Mouse (Mus musculus) right cerebral cortex, postnatal 36 days (tissue): Measurements from ENCODE around the gene Osbpl8.

Source experiments
- DNase-seq, 2 experiments: peaks; one replicate each; pipeline ENCODE4 v3.0.0; 2022; ENCODE audit warnings: low spot score in 2 of 2, mixed read lengths in 1 of 2

Osbpl8 gene

DNA sequence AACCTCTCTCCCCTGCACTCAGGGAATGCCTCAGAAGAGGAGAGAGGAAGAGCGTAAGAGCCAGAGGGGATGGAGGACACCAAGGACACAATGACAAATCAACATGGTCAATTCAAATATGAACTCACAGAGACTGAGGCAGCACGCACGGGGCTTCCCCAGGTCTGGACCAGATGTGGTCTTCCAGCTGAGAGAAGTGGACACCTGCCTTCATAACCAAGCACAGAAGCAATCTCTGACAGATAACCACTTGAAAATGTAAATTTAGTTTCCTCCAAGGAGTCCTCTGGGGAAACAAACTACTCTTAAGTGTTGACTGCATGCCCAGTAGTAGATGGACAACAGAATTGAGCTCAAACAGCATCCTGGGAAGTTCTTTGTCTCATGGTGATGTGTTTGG, 9.5 kb upstream of the Osbpl8 start:
- no peak for DNase-seq

DNA sequence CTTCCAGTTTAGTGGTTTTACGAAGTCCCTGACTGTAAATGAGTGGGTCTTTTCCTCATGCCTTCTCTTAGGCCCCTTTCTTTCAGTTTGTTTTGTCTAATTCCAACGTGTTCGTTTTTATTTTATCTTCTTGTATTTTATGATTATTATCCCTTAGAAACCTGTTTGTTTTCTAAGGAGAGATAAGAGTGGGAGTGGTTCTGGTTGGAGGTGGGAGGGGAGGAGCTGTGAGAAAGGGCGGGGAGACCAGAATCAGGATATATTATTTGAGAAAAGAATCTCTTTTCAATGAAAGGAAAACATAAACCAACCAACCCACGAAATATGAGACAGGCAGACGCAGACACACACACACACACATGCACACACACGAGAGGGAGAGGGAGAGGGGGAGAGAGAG, 9.0 kb upstream of the Osbpl8 start:
- no peak for DNase-seq

DNA sequence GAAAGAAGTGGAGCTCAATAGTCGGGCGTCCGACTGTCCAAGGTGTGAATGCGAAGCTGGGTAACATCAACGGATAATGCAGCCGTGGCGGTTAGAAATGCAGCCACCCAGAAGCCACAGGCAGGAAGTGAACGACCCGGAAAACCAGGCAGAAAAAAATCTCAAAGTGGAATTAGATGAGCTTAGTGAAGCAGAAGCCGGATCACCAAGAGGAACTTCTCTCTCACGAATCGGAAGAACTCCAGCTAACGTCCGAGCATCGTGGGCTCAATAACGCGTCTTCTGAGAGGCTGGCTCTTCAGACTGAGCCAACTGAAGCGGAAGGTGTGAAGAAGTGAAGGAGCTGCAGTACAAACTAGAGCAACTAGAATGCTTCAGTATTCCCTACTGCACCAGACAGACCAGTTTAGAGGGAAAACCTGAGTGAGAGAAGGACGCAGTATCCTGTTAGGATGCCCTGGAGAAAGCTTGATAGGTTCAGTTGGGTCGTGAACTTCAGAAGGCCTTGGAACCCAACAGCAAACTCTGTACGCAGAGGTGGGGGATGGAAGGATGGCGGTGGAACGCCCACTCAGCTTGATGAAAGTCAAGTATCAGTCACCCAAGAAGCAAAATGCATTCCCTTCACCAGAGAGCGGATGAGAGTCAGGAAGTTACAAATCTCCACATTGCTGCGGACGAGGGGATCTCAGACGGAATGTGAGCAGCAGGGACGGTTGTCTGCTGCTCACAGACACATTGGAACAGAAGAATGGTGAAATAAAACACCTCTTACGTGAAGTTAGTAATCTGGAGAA, 8.0 kb upstream of the Osbpl8 start:
- DNase-seq: no peak

DNA sequence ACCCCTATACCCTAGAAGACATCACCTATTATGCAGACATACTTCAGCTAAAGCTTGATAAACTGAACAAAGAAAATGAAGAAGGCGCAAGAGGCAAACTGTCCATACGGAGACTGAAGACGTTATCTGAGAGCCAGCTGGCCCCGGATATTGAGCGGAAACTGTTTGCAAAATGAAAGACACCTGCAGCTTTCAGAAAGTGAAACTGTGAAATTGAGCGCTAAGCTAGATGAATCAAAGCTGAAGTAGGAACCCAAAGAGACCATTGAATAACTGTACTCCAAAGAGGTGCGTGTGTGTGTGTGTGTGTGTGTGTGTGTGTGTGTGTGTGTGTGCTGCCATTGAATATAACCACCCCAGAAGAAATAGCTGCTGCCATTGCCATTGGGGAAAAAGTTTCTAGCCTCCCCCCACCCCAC, 7.3 kb upstream of the Osbpl8 start:
- no peak for DNase-seq

DNA sequence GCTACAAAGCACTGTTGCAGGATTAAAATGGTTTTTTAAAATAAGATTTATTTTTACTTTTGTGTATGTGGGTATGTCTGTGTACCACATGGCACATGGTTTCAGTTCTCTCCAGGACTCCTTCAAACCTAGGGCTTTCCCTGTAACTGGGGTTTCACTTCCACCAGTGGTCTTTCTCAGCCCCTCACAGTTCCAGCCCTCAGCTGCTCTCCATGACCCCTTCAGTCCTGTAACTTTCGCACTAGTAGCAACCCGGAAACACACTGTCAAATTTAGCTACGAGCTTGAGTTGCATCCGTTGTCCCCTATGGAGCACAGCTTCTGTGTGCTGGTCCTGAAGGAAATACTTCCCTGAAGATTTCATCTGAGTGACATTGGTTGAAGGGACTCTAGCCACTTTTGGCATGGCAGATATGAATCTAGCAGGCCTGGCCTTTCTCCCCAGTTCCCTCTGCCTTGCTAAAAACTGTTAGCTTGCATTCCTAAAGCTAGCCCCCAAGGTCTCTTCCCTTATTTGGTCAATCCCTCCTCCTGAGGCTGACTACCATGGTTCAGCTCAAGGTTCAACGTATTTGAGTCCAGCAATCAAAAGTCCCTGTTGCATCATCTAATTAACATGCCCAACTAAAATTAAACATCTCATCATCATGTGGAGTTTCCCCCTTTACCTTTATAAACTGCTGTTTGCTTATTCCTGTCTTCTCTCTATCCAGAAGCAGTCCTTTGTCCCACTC, 4.6 kb upstream of the Osbpl8 start:
- DNase-seq: no peak

DNA sequence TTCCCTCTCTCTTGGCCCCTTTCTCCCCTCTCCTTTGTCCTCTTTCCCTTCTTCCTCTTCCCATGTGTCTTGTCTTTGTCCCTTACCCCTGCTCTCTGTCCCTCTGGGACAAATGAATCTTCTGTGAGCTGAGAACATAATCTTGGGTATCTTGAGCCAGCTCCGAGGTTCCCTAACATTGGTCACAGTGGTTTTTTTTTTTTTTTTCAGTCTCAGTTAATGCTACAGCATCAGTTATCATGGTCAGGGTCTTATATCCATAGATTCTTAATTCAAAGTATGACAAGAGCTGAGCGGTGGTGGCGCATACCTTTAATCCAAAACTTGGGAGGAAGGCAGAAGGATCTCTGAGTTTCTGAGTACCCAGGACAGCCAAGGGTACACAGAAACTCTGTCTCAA, 4.0 kb upstream of the Osbpl8 start:
- DNase-seq: no peak

DNA sequence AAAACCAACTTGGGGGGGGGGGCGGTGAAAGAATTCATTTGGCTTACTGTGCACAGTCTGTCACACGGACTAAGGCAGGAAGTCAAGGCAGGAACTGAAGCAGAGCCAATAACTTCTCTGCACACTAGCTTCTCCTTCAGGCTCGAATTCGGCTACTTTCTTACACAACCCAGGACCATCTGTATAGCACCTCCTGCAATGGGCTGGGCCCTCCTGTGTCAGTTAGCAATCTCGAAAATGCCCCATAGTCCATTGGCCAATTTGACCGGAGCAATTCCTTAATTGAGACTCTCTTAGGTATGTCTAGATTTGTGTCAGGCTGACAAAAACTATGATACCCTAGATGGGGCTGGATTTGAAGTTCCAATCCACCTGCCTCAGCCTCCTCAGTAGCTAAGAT, 3.2 kb upstream of the Osbpl8 start:
- no peak for DNase-seq

DNA sequence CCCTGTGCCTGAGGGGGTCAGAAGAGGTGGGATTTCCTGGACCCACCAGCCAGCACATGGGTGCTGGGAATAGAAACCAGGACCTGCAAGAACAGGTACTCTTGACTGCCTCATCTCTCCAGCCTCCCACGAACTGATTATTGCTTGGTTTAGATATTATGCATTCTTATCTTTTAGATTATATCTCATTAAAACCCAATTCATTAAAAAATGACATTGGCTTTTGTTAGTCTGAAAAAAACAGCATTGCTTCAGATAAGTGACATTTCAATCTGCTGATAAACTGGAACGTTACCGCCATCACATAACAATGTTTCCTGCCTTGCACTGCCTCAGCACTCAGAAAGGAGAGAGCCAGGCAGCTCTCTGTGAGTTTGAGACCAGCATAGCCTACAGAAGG, 1.5 kb upstream of the Osbpl8 start:
- DNase-seq: no peak

DNA sequence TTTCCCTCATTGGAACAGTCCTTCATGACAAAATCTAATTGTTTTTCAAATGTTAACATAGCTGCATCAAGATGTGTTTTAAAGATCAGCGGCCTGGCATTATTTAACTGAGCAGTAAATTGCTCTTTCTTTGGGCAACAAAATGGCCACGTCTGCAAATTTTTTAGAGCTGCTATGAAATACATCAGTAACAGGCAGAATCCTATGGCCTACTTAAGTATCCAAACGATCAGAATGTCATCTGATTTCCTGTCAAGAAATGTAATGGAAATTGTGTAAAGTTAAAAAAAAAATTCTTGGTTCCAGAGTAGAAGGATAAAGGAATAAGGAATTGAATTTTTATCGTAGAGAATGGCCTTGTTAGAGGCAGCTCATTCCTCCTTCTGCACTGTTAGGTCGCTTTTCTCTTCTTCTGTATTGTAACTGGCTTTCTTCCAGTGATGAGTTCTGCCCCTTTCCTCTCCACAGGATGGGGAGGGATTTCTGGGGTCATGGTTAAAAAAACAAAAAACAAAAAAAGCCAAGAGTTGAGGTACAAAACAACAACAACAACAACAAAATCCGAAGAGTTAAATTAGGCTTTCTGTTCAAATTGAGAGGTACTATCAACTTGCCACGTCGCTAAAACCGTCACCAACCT, 831 bp upstream of the Osbpl8 start:
- DNase-seq: no peak

DNA sequence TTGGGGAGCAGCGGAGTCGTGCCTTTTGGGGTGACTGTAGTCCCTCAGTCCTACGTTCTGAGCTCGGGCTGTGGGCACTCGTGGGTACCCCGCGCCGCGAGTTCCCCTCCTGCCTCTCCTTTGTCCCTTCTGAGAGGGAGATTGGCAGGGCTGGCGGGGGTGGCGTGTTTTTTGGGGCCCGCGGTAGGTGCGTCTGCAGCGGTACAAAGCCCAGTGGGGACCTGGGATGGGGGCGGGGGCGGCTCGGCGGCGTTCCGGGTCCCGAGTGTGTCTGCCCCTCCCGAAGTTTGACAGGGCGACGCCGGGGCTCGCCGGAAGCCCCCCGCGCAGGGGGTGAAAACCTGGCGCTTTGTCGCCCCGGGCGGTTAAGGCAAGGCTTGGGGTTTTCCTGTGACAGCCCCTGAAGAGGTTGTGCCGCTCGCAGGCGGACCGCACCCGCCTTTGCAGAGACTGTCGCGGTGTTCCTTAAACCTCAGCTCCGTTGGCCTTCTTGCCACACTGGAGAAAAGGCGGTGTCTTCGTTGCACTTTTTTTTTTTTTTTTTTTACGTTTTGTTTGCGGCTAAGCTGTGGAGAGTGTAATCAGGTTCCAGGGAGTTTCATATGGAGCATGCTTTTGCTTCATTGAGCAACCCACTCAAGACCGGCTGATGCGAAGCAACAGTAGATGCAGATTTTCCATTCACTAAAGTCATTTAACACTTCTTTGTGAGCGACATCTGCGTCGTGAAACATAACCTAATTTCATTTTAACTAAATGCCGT, 848 bp downstream of the Osbpl8 start:
- peak in 1 of 2 experiments; percentile 31 for DNase-seq

DNA sequence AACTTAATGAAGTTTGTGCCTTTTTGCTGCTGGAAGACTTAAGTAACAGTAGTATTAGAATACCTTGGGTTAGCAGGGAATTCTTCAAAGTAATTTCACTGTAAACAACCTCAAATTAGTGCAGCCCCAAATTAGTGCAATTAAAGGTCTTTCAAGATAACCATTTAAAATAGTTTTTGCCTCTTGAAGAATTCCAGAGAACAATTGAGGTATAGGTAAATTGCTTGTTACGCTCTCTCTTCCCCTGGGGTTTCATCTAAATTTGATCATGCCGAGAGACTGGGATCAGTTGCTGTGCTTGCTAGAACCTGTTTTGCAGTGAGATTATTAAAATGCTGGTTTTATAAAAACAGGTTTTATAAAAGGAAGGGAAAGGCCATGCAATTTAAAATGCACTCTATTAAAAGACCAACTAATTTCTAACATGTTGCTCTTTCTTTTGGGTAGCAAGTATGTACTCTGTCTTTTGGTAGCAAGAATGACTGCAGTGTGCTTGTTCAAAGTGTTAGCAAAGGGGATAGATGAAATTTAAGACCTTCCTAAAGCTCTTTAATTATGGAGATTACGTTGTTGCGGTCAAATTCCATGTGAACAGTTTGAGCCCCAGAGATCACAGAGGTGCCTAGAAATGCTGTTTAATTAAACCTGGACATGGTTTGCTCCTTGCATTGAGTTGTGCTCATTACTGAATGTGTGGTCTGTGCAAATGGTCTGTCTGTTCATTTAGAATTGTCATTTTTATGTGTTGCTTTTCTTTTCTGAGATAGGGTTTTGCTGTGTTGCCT, 1.7 kb downstream of the Osbpl8 start:
- no peak for DNase-seq

DNA sequence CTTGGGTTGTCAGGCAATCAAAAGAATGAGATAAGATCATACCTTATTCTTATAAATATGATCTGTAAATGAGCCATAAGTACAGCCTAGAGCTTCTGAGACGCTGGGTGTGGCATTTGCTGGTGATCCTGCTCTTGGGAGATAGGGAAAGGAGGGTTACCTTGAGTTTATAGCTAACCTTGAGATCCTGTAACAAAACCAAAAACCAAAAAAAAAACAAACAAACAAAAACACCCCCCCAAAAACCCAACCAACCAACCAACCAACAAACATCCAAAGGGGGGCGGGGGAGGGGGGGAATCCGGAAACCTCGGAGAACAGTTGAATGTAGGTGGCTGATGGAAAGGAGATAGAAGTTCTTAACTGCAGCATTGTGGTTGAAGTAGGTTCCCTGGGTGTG, 2.9 kb downstream of the Osbpl8 start:
- DNase-seq: no peak

DNA sequence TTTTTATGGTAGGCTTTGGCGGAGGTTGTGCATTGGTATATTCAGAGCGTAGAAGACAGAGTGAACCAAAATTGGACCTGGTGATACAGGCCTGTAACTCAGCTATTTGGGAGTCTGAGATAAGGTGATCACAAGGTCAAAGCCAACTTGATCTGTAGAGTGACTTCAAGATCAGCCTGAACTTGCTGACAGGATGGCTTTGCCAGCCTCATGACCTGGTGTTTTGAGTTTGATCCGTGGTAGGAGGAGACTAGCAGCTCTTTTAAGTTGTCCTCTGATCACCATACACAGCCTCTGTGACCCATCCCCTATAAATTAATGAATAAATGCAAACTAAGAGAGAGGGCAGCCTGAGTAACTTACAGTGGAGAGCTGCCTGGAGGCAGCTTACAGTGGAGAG, 3.8 kb downstream of the Osbpl8 start:
- DNase-seq: no peak

DNA sequence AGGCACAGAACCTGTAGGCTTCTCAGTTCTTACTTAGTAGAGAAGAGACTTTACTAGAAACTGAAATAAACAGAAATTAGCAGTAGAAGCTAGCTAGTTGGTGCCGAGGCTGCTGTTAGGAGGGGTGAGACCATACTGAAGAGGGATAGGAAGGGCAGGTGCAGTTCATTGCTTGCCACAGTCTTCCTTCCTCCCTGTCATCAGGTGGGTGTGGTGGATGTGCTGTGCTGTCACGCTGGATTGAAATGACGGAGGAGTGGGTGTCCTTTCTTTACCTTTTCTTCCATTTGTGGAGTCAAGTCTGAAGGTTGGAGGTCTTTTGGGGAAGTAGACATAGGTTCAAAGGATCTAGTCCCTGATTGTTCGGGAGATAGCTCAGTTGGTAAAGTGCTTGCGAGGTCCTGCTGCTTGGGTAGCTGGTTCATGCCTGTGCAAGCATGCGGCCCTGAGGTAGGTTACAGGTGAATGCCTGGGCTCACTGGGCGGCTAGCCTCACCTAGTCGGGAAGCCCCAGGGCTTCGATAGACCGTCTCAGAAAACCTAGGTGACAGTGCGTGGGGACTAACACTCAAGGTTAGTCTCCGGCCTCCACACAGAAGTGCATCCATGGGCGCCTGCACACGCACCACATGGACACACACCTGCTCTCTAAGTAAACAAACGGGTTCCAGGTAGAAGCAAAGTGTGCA, 6.8 kb downstream of the Osbpl8 start:
- no peak for DNase-seq

DNA sequence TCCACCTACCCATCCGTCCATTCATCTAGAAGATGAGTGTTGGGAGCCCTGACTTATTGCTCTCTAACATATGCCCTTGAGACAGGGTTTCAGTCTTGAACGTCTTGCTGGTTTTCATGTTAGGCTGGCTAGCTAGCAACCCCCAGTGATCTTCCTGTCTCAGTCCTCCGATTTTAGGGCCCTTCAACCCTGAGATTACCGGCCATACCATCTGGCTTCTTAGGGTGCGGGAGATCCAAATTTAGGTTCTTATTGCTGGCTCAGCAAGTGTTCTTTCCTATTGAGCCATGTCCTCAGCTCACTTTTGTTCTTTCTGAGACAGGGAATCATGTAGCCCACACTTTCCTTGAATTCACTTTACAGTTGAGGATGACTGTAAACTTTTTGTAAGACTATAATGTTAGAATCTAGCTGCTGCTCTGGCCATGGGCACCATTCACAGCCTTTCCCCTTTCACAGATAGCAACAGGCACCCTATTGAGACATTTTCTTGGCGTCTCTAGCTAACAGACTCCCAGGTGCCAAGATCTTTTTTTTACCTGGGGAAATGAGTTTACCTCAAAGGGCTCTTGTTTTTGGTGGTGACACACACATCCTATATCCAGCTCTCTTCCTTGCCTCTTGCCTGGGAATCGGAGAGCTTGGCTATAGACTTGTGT, 9.2 kb downstream of the Osbpl8 start:
- no peak for DNase-seq

DNA sequence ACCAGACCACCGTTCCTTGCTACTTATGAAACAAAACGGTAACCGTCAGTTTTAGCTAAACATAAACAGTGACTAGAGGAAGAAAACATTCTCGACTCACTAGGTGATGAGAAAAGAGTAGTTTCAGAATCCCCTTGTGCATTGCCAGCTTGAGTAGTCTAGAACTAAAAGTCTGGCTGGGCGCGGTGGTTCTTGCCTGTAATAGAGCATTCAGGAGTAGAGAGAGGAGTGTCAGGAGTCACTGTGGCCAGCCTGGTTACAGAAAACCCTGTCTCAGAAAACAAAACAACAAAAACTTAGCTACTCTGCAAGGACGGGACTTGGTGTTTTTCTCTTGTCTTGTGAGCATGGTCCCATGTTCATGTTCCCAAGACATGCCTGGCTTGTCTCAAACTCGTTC, 12.8 kb downstream of the Osbpl8 start:
- no peak for DNase-seq

DNA sequence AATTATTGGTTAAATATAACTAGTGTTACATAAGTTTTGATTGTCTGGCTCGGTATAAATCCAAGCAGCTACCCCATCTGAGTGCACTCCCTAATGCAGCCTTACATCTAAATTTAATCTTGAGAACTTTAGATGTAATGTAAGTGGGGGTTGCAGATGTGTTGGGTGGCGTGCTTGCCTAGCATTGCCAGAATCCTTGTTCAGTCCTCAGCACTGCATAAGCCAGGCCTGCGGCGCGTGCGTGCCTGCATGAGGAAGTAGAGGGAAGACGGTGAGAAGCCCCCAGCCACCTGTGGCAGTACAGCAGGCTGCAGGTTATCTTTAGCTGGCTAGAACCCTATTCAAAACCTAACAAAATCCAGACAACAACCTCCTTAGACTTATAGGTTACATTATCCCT, 13.5 kb downstream of the Osbpl8 start:
- peak; percentile 55 to 75 for DNase-seq

DNA sequence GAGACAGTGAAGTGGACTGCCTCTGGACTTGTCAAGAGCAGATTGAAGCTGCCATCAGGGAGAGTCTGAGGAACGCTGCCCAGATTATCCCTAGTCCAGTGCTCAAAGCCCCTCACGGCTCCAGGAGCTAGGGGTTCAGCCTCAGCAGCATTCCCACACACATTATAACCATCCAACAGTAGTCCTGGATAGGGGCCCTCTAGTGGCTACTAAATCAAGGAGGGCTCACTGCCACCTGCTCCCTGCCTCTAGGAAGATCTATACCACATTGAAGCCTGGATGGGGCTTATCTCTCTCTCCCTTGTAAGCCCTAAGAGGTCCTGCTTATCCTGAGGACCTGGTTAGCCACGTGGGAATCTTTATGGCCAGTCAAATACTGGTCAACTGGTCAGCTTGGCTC, 16.1 kb downstream of the Osbpl8 start:
- DNase-seq: no peak

DNA sequence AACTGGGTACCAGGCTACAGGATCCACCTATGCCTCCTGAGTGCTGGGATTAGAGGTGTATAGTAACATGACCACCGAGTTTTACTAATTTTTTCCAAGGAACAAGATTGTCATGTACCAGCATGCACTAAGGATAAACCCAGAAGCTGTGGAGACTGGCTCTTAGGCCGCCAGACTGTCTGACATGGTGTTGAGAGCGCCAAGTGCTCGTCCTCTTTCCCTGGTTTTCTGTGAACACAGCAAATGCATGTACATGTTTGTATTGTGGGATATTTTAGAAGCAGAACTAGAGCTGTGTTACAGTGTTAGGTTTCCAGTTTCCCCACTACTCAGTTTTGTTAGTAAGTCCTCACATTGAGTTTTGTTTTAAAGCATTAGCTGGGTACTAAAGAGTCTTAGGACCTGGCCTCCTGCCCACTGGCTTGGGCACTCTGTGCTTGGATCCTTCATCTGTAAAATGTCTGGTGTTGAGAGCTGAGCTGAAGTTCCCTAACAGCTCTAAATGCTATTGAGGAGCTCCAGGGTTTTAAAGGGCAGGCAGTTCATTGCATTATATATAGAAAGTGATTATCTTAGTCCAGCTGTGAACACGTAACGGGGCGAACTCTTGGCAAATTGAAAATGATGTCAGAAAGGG, 19.2 kb downstream of the Osbpl8 start:
- no peak for DNase-seq
